Mouse (Mus musculus): ENCODE measurements at regions not wholly inside any gene's neighbourhood (a gene's known extent, or its start where the extent isn't known, plus 50 kb on each side); places are given as distances from the start of the nearest gene placed in this dataset.

DNA sequence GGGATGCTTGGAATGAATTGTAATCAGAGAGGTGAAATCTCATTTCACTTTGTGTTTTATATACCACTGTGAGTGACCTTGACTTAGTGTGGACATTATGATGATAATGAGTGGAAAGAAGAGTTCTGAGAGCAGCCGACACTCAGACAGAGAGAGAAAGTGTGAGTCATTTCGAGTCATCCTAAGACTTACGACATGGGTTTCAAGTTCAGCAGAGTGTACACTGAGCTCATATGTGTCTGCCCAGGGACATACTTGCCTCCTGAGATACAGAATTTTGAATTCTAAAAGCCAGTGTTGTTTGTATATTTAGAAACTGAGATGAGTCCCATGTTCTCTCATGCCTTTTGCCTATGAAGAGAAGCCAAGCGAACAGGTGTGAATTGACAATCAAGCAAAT lies 126.6 kb downstream of the Anxa5 start:
- TF ChIP-seq CTCF (IDR thresholded peaks at IDR 0.05; ENCODE audit: low read depth, low read length) (no peak), POLR2A (IDR thresholded peaks at IDR 0.05; ENCODE audit: extremely low read depth, insufficient read depth, low read length) (no peak)
